Comparison of ENCODE assay signal across 20 mouse cellular contexts in the genomic region with DNA sequence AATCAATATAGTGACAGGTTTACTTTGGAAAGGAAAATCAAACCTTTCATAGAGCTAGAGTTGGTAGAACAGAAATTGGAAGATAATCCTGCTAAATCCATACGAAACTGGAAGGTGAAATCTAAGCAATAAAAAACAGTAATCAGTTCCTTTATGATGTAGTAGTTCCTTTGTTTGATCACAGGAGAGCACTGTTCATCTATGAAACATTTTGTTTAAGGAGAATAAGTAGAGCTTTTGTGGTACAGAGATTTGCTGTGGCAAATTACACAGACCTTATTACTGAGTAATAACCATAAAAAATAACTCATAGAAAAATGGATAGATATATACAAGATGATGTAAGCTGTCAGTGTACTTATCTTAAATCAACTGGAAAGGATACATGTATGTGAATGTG.
DNase-seq lines count a peak whose midpoint lies in the region; ATAC-seq and TF ChIP-seq lines count a peak whose summit lies in the region.
"Had no signal": no experiment of that assay in that cellular context is flagged by ENCODE, and none has a peak within 500 bp of the region (broad histone marks: within the 10 kb centered on the region; RNA-seq: fewer than 3 reads in every experiment).

No protein-coding gene starts in this region.

- no peaks in the 10 kb centered on the region for H3K4me1 ChIP-seq in heart, adult 2 months (ENCODE audit: control insufficient read depth, insufficient read depth, low read length)
- no peaks in the 10 kb centered on the region for H3K4me1 ChIP-seq in heart, embryonic 12.5 days (replicated peaks)
- H3K4me1 ChIP-seq in hindbrain, postnatal 0 days (ENCODE audit: insufficient read depth, low read length), result no peaks in the 10 kb centered on the region
- H3K4me1 ChIP-seq: heart, embryonic 10.5 days; kidney, embryonic 15.5 days; midbrain, embryonic 12.5 days had no signal

- no peaks in the 10 kb centered on the region for H3K9me3 ChIP-seq in heart, embryonic 12.5 days (replicated peaks)
- H3K9me3 ChIP-seq in hindbrain, postnatal 0 days (ENCODE audit: low read length), result no peaks in the 10 kb centered on the region
- H3K9me3 ChIP-seq: heart, embryonic 10.5 days; kidney, embryonic 15.5 days; midbrain, embryonic 12.5 days had no signal

- ATAC-seq in heart, embryonic 12.5 days (ENCODE audit: insufficient number of reproducible peaks, low FRiP score), result no peak
- ATAC-seq in hindbrain, postnatal 0 days, result 0 out of 2 replicates have a peak, but pooled peaks have one; percentile 27

- TF ChIP-seq POLR2A in heart, adult 2 months (IDR thresholded peaks at IDR 0.05; ENCODE audit: insufficient read depth, low read depth, low read length), result no peak

- intact Hi-C loops in heart, adult 2 months (cut with DNase I), result no loop called here
- intact Hi-C loops in left cerebral cortex, adult 2 months (cut with DNase I), result loop anchor here (5.0 kb wide), 1 partner anchor 1719 kb away; no protein-coding TSS in a partner anchor
- intact Hi-C loops in left cerebral cortex, postnatal 4 days (cut with DNase I), result no loop called here

- no peak for TF ChIP-seq EP300 in heart, adult 2 months (IDR thresholded peaks at IDR 0.05; ENCODE audit: insufficient read depth, low read depth, low read length)

- DNase-seq in heart, adult 2 months, result no peak
- no peak for DNase-seq in left cerebral cortex, adult 2 months (ENCODE audit: extremely low spot score in 1 of 2, low spot score in 2 of 2)
- no peak for DNase-seq in left cerebral cortex, postnatal 4 days
- peak; percentile 26 for DNase-seq in brain, adult 2 months (ENCODE audit: low read depth, low spot score)
- DNase-seq in hindbrain, postnatal 0 days (ENCODE audit: low spot score), result peak; percentile 63
- no peak for DNase-seq in adrenal gland, postnatal 10 days
- DNase-seq: cerebellum, adult 11 months; cerebellum, postnatal 25 days; gastrocnemius, postnatal 36 days; heart, postnatal 14 days; layer of hippocampus, adult 9-11 months; lung, adult 2 months; lung, postnatal 4 days; right cerebral cortex, postnatal 25 days; thymus, postnatal 36 days had no signal

- no peak overlapping the region for H3K9ac ChIP-seq in heart, adult 2 months (ENCODE audit: low read depth, low read length)
- no peak overlapping the region for H3K9ac ChIP-seq in heart, embryonic 12.5 days
- no peak overlapping the region for H3K9ac ChIP-seq in hindbrain, postnatal 0 days (replicated peaks; ENCODE audit: low read length)
- H3K9ac ChIP-seq: kidney, embryonic 15.5 days; midbrain, embryonic 12.5 days had no signal

- no peak overlapping the region for H3K27ac ChIP-seq in heart, adult 2 months
- H3K27ac ChIP-seq in heart, embryonic 12.5 days (ENCODE audit: poor library complexity, severe bottlenecking), result no peak overlapping the region
- no peak overlapping the region for H3K27ac ChIP-seq in left cerebral cortex, adult 2 months
- H3K27ac ChIP-seq in hindbrain, postnatal 0 days, result no peak overlapping the region
- H3K27ac ChIP-seq: heart, embryonic 10.5 days; kidney, embryonic 15.5 days; midbrain, embryonic 12.5 days had no signal

- WGBS in heart, adult 2 months, result 51% methylated on average over 1 of the region's 1 CpGs
- 68% methylated on average over 1 of the region's 1 CpGs for WGBS in heart, embryonic 12.5 days
- WGBS in hindbrain, postnatal 0 days, result 56% methylated on average over 1 of the region's 1 CpGs

- H3K79me2 ChIP-seq in heart, adult 2 months (replicated peaks; ENCODE audit: control insufficient read depth, insufficient read depth, low read length), result no peaks in the 10 kb centered on the region

- no peaks in the 10 kb centered on the region for H3K27me3 ChIP-seq in heart, adult 2 months (ENCODE audit: control insufficient read depth, insufficient read depth, low read length)
- no peaks in the 10 kb centered on the region for H3K27me3 ChIP-seq in heart, embryonic 12.5 days (replicated peaks)
- H3K27me3 ChIP-seq in hindbrain, postnatal 0 days (ENCODE audit: insufficient read depth, low read length), result no peaks in the 10 kb centered on the region
- H3K27me3 ChIP-seq: kidney, embryonic 15.5 days; midbrain, embryonic 12.5 days had no signal

- no peak overlapping the region for H3K4me3 ChIP-seq in heart, adult 2 months
- no peak overlapping the region for H3K4me3 ChIP-seq in heart, embryonic 12.5 days
- H3K4me3 ChIP-seq in left cerebral cortex, adult 2 months, result no peak overlapping the region
- no peak overlapping the region for H3K4me3 ChIP-seq in hindbrain, postnatal 0 days (ENCODE audit: low read length)
- H3K4me3 ChIP-seq: erythroblast, embryonic 14.5 days; heart, embryonic 10.5 days; kidney, embryonic 15.5 days; midbrain, embryonic 12.5 days had no signal

- no peak overlapping the region for H3K4me2 ChIP-seq in heart, embryonic 12.5 days
- H3K4me2 ChIP-seq in hindbrain, postnatal 0 days (ENCODE audit: low read depth, low read length), result no peak overlapping the region
- H3K4me2 ChIP-seq: kidney, embryonic 15.5 days; midbrain, embryonic 12.5 days had no signal

- H3K36me3 ChIP-seq in heart, adult 2 months (ENCODE audit: control insufficient read depth, insufficient read depth, low read length), result no peaks in the 10 kb centered on the region
- no peaks in the 10 kb centered on the region for H3K36me3 ChIP-seq in heart, embryonic 12.5 days
- no peaks in the 10 kb centered on the region for H3K36me3 ChIP-seq in hindbrain, postnatal 0 days (ENCODE audit: insufficient read depth, low read length)
- H3K36me3 ChIP-seq: heart, embryonic 10.5 days; kidney, embryonic 15.5 days; midbrain, embryonic 12.5 days had no signal

- TF ChIP-seq CTCF in heart, adult 2 months (IDR thresholded peaks at IDR 0.05), result 0 out of 2 replicates have a peak, but pooled peaks have one; percentile 15
- TF ChIP-seq CTCF in left cerebral cortex, adult 2 months (IDR thresholded peaks at IDR 0.05), result peak; percentile 55
- TF ChIP-seq CTCF in hindbrain, postnatal 0 days (IDR thresholded peaks at IDR 0.05; ENCODE audit: low read depth), result peak; percentile 58

Comparison
In these comparisons a context has a peak if more than half of its experiments do, and no peak if none do; other contexts are left out.
1. DNase-seq: peak in brain, adult 2 months (single experiment) and hindbrain, postnatal 0 days (single experiment); none in heart, adult 2 months (0 of 2), left cerebral cortex, adult 2 months (0 of 2), left cerebral cortex, postnatal 4 days (single experiment) and adrenal gland, postnatal 10 days (single experiment).
2. Peak in every context shown above with its lines, with median percentiles within 50 percentile points of each other: CTCF ChIP-seq.